Mouse (Mus musculus) MEL (cell line): Measurements from ENCODE around the gene Retreg1. TPM values are rescaled to one million over a fixed set of nuclear protein-coding genes. Genes with fewer than 3 reads are reported as not detected.

Experiments
- DNase-seq: peaks from one replicate; pipeline ENCODE4 v3.0.0; 2011; ENCODE audit warnings: low read depth, low spot score
- H3K27ac ChIP-seq: 2 replicates; pipeline ENCODE4 v1.5.1; 2012; ENCODE audit warnings: low read depth, mild to moderate bottlenecking, control low read depth, low read length, moderate library complexity; ENCODE audit not compliant: control insufficient read depth
- H3K27me3 ChIP-seq, 2 experiments: fragments of 150-350 bp in 1 of 2; sonication (generic) in 1 of 2; 2 replicates each; pipeline ENCODE4 v1.6.1; 2012; ENCODE audit warnings: low read length in 2 of 2, mild to moderate bottlenecking in 2 of 2, improper control_type of control experiment in 1 of 2, moderate library complexity in 1 of 2; ENCODE audit not compliant: insufficient read depth in 2 of 2, control insufficient read depth in 1 of 2
- H3K36me3 ChIP-seq, 2 experiments: 2 replicates each; pipeline ENCODE4 v1.6.1; 2012 to 2014; ENCODE audit warnings: low read length in 2 of 2, improper control_type of control experiment in 1 of 2, inconsistent platforms in 1 of 2, mild to moderate bottlenecking in 1 of 2; ENCODE audit not compliant: insufficient read depth in 2 of 2, control insufficient read depth in 1 of 2
- H3K4me1 ChIP-seq, 2 experiments: fragments of 150-350 bp in 1 of 2; sonication (generic) in 1 of 2; 2 replicates each; pipeline ENCODE4 v1.6.1; 2012; ENCODE audit warnings: low read length in 2 of 2, improper control_type of control experiment in 1 of 2, mild to moderate bottlenecking in 1 of 2; ENCODE audit not compliant: insufficient read depth in 2 of 2, control insufficient read depth in 1 of 2
- H3K4me3 ChIP-seq, 2 experiments: fragments of 150-350 bp in 1 of 2; sonication (generic) in 1 of 2; 2 replicates each; pipeline ENCODE4 v1.5.1; 2012; ENCODE audit warnings: low read depth in 2 of 2, low read length in 2 of 2, mild to moderate bottlenecking in 2 of 2, moderate library complexity in 2 of 2, control low read depth in 1 of 2, improper control_type of control experiment in 1 of 2; ENCODE audit not compliant: control insufficient read depth in 1 of 2, insufficient read depth in 1 of 2
- H3K79me2 ChIP-seq: 2 replicates; pipeline ENCODE4 v1.6.1; 2012; ENCODE audit warnings: mild to moderate bottlenecking, low read length, moderate library complexity; ENCODE audit not compliant: control insufficient read depth, poor library complexity, insufficient read depth
- H3K9ac ChIP-seq: 2 replicates; pipeline ENCODE4 v1.6.1; 2012; ENCODE audit warnings: low read depth, mild to moderate bottlenecking, control low read depth, low read length, moderate library complexity; ENCODE audit not compliant: control insufficient read depth, poor library complexity, severe bottlenecking
- H3K9me3 ChIP-seq: fragments of 150-350 bp; sonication (generic); replicated peaks from 2 replicates; pipeline ENCODE4 v1.6.1; 2012; ENCODE audit warnings: mild to moderate bottlenecking, low read length, improper control_type of control experiment, moderate library complexity; ENCODE audit not compliant: insufficient read depth
- CHD1 ChIP-seq: IDR thresholded peaks from 2 replicates; pipeline ENCODE4 v1.6.1; 2012; ENCODE audit warnings: low read depth, mild to moderate bottlenecking, inconsistent platforms, low read length, improper control_type of control experiment
- CHD2 ChIP-seq: IDR thresholded peaks from 2 replicates; pipeline ENCODE4 v1.6.1; 2011; ENCODE audit warnings: low read length, improper control_type of control experiment
- CTCF ChIP-seq, 3 experiments: IDR thresholded peaks in 2 of 3; conservative IDR thresholded peaks in 1 of 3; 2 replicates each; pipeline ENCODE4 v1.5.1; 2011 to 2012; ENCODE audit warnings: low read length in 3 of 3, low read depth in 2 of 3, mild to moderate bottlenecking in 2 of 3, improper control_type of control experiment in 1 of 3, inconsistent platforms in 1 of 3, mixed read lengths in 1 of 3, moderate library complexity in 1 of 3; ENCODE audit not compliant: control insufficient read depth in 1 of 3, insufficient read depth in 1 of 3, poor library complexity in 1 of 3, severe bottlenecking in 1 of 3
- EP300 ChIP-seq, 2 experiments: IDR thresholded peaks; 2 replicates each; pipeline ENCODE4 v1.6.1; 2011; ENCODE audit warnings: improper control_type of control experiment in 2 of 2, low read length in 2 of 2, low read depth in 1 of 2, mild to moderate bottlenecking in 1 of 2
- ETS1 ChIP-seq: IDR thresholded peaks from 2 replicates; pipeline ENCODE4 v1.6.1; 2012; ENCODE audit warnings: low read depth, mild to moderate bottlenecking, inconsistent platforms, low read length, improper control_type of control experiment, moderate library complexity
- GABPA ChIP-seq: IDR thresholded peaks from 2 replicates; pipeline ENCODE4 v1.6.1; 2012; ENCODE audit warnings: low read depth, mild to moderate bottlenecking, inconsistent platforms, low read length, improper control_type of control experiment, moderate library complexity
- GATA1 ChIP-seq: IDR thresholded peaks from 2 replicates; pipeline ENCODE4 v1.6.1; 2011; ENCODE audit warnings: low read depth, low read length, improper control_type of control experiment
- KAT2A ChIP-seq: conservative IDR thresholded peaks from 2 replicates; pipeline ENCODE4 v1.6.1; 2012; ENCODE audit warnings: low read depth, low read length, improper control_type of control experiment, inconsistent platforms
- MAX ChIP-seq: IDR thresholded peaks from 2 replicates; pipeline ENCODE4 v1.6.1; 2011; ENCODE audit warnings: low read length, improper control_type of control experiment
- MAZ ChIP-seq: IDR thresholded peaks from 2 replicates; pipeline ENCODE4 v1.6.1; 2012; ENCODE audit warnings: low read depth, mild to moderate bottlenecking, inconsistent platforms, low read length, improper control_type of control experiment
- MEF2A ChIP-seq: IDR thresholded peaks from 2 replicates; pipeline ENCODE4 v1.6.1; 2014; ENCODE audit warnings: low read depth, mild to moderate bottlenecking, inconsistent platforms, low read length, improper control_type of control experiment; ENCODE audit not compliant: poor library complexity, insufficient replicate concordance, severe bottlenecking; ENCODE audit errors: extremely low read depth
- MXI1 ChIP-seq: IDR thresholded peaks from 2 replicates; pipeline ENCODE4 v1.6.1; 2011; ENCODE audit warnings: mild to moderate bottlenecking, low read depth, low read length, improper control_type of control experiment
- MYB ChIP-seq: IDR thresholded peaks from 2 replicates; pipeline ENCODE4 v1.6.1; 2011; ENCODE audit warnings: mild to moderate bottlenecking, low read depth, low read length, improper control_type of control experiment
- MYC ChIP-seq: IDR thresholded peaks from 2 replicates; pipeline ENCODE4 v1.6.1; 2011; ENCODE audit warnings: low read depth, mild to moderate bottlenecking, low read length, improper control_type of control experiment, moderate library complexity
- NELFE ChIP-seq: IDR thresholded peaks from 2 replicates; pipeline ENCODE4 v1.6.1; 2011; ENCODE audit warnings: low read depth, low read length, improper control_type of control experiment
- NRF1 ChIP-seq: IDR thresholded peaks from 2 replicates; pipeline ENCODE4 v1.6.1; 2014; ENCODE audit warnings: low read depth, mild to moderate bottlenecking, inconsistent platforms, low read length, improper control_type of control experiment, moderate library complexity; ENCODE audit not compliant: poor library complexity, insufficient read depth, severe bottlenecking
- POLR2AphosphoS2 ChIP-seq: IDR thresholded peaks from 2 replicates; pipeline ENCODE4 v1.6.1; 2011; ENCODE audit warnings: low read length, improper control_type of control experiment
- POLR2AphosphoS5 ChIP-seq: IDR thresholded peaks from 2 replicates; pipeline ENCODE4 v1.6.1; 2012; ENCODE audit warnings: low read depth, borderline replicate concordance, mild to moderate bottlenecking, inconsistent platforms, low read length, moderate library complexity, mixed read lengths
- RAD21 ChIP-seq: IDR thresholded peaks from 2 replicates; pipeline ENCODE4 v1.6.1; 2011; ENCODE audit warnings: mild to moderate bottlenecking, low read depth, low read length, improper control_type of control experiment
- RCOR1 ChIP-seq: IDR thresholded peaks from 2 replicates; pipeline ENCODE4 v1.6.1; 2012; ENCODE audit warnings: low read depth, mild to moderate bottlenecking, inconsistent platforms, low read length, improper control_type of control experiment
- SIN3A ChIP-seq: IDR thresholded peaks from 2 replicates; pipeline ENCODE4 v1.6.1; 2012; ENCODE audit warnings: low read length, improper control_type of control experiment, inconsistent platforms
- SMC3 ChIP-seq: IDR thresholded peaks from 2 replicates; pipeline ENCODE4 v1.6.1; 2011; ENCODE audit warnings: low read depth, low read length, improper control_type of control experiment
- TCF12 ChIP-seq: IDR thresholded peaks from 2 replicates; pipeline ENCODE4 v1.6.1; 2014; ENCODE audit warnings: low read depth, mild to moderate bottlenecking, inconsistent platforms, low read length, improper control_type of control experiment, moderate library complexity
- UBTF ChIP-seq: IDR thresholded peaks from 2 replicates; pipeline ENCODE4 v1.6.1; 2012; ENCODE audit warnings: low read depth, mild to moderate bottlenecking, inconsistent platforms, low read length, improper control_type of control experiment, moderate library complexity, borderline replicate concordance; ENCODE audit not compliant: insufficient read depth
- USF1 ChIP-seq: IDR thresholded peaks from 2 replicates; pipeline ENCODE4 v1.6.1; 2014; ENCODE audit warnings: low read depth, mild to moderate bottlenecking, inconsistent platforms, low read length, improper control_type of control experiment, moderate library complexity
- USF2 ChIP-seq, 2 experiments: IDR thresholded peaks; 2 replicates each; pipeline ENCODE4 v1.6.1; 2011 to 2012; ENCODE audit warnings: improper control_type of control experiment in 2 of 2, low read length in 2 of 2, borderline replicate concordance in 1 of 2, inconsistent platforms in 1 of 2, low read depth in 1 of 2, mild to moderate bottlenecking in 1 of 2; ENCODE audit not compliant: insufficient read depth in 1 of 2
- ZC3H11A ChIP-seq: IDR thresholded peaks from 2 replicates; pipeline ENCODE4 v1.6.1; 2012; ENCODE audit warnings: low read depth, mild to moderate bottlenecking, inconsistent platforms, low read length, improper control_type of control experiment
- ZMIZ1 ChIP-seq: IDR thresholded peaks from 2 replicates; pipeline ENCODE4 v1.6.1; 2012; ENCODE audit warnings: low read depth, mild to moderate bottlenecking, inconsistent platforms, low read length, improper control_type of control experiment, moderate library complexity
- ZNF384 ChIP-seq: IDR thresholded peaks from 2 replicates; pipeline ENCODE4 v1.6.1; 2012; ENCODE audit warnings: low read depth, mild to moderate bottlenecking, inconsistent platforms, low read length, improper control_type of control experiment
- polyA plus RNA-seq, 2 experiments: library from polyadenylated mRNA; stranded (reverse) in 1 of 2; unstranded in 1 of 2; fragments of >175 nt in 1 of 2; fragments of >200 nt in 1 of 2; gene quantifications; 2 replicates each; pipeline versions ENCODE4 v1.2.1 to v1.2.4; 2012; ENCODE audit warnings: low replicate concordance in 2 of 2, low read depth in 1 of 2; ENCODE audit not compliant: insufficient read length in 2 of 2, insufficient read depth in 1 of 2, missing spikeins in 1 of 2
- total RNA-seq: library from RNA; depleted of rRNA; stranded (reverse); fragments of 300-350 nt; gene quantifications from 2 replicates; pipeline ENCODE4 v1.2.3, GENCODE M21; 2012

Retreg1 gene
- total and polyA plus RNA-seq, 3 experiments, result 3.1 to 7.6 TPM; not detected in 1

- DNase-seq, result peak; percentile 42
Measured at GRCm38 (mm10) chr15:25796353-25796752, 46.6 kb upstream of the Retreg1 start.

DNA sequence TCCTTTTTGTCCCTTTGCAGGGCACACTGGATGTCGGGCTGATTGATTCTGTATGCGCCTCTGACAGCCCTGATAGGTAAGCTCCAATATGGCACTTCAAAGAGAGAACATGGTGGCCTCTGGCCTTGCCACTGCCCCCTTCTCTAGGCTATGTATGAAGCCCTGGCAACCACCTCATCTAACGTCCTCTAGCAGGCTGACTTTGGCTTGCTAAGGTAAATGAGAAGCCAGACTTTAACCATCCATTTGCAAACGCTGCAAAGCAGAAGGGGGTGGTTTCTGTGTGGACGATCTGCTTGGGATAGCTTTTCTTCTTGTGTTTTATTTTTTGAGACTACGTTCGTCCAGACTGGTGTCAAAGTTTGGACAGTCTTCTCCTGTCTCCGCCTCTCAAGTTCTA lies 45.8 kb upstream of the Retreg1 start:
- no peaks in the 10 kb centered on the region; a peak in 1 of 4 replicates for H3K27me3 ChIP-seq
- H3K4me3 ChIP-seq, result no peak overlapping the region
- H3K9ac ChIP-seq, result no peak overlapping the region
- no peak overlapping the region for H3K27ac ChIP-seq
- H3K9me3 ChIP-seq, result no peaks in the 10 kb centered on the region
- H3K79me2 ChIP-seq, result no peaks in the 10 kb centered on the region
- H3K36me3 ChIP-seq, result no peaks in the 10 kb centered on the region
- no peak for DNase-seq
- no peaks in the 10 kb centered on the region for H3K4me1 ChIP-seq
- TF ChIP-seq GABPA (no peak), GATA1 (no peak), MAX (no peak), ZMIZ1 (no peak), ZC3H11A (no peak), ZNF384 (no peak), POLR2AphosphoS5 (no peak), SIN3A (no peak)

More at GRCm38 (mm10) chr15:25796353-25796752, 46.6 kb upstream of the Retreg1 start:
- Histone ChIP-seq H3K9me3 (no peaks in the 10 kb centered on the region), H3K4me3 (no peak overlapping the region), H3K27me3 (no peaks in the 10 kb centered on the region; a peak in 1 of 4 replicates), H3K9ac (no peak overlapping the region), H3K36me3 (no peaks in the 10 kb centered on the region), H3K4me1 (no peaks in the 10 kb centered on the region), H3K27ac (no peak overlapping the region), H3K79me2 (no peaks in the 10 kb centered on the region)
- TF ChIP-seq MEF2A (no peak), SMC3 (peak; percentile 62), RAD21 (peak; percentile 39), POLR2AphosphoS2 (no peak), MYB (no peak), EP300 (IDR thresholded peaks at IDR 0.05; ENCODE audit: low read depth in 1 of 2, low read length in 2 of 2) (no peak), ETS1 (no peak), UBTF (no peak), CHD1 (no peak), MAZ (no peak), POLR2AphosphoS5 (no peak), NELFE (no peak), USF1 (no peak), MAX (no peak), ZC3H11A (no peak), CTCF (IDR thresholded peaks at IDR 0.05 in 2 of 3, conservative IDR thresholded peaks at IDR 0.05 in 1 of 3; ENCODE audit: control insufficient read depth in 1 of 3, insufficient read depth in 1 of 3, low read depth in 2 of 3, low read length in 3 of 3, poor library complexity in 1 of 3, severe bottlenecking in 1 of 3) (peak; percentile 51 to 96 (median 54)), SIN3A (no peak), KAT2A (no peak), MYC (no peak), ZMIZ1 (no peak), TCF12 (no peak), NRF1 (no peak), USF2 (IDR thresholded peaks at IDR 0.05; ENCODE audit: borderline replicate concordance in 1 of 2, insufficient read depth in 1 of 2, low read depth in 1 of 2, low read length in 2 of 2) (no peak), RCOR1 (no peak), CHD2 (no peak), MXI1 (no peak)
